Mouse (Mus musculus) stomach, postnatal 0 days (tissue): ENCODE data around the gene Ptpn13. TPM values are rescaled to one million over a fixed set of nuclear protein-coding genes. Genes with fewer than 3 reads are reported as not detected.
A peak's percentile ranks its signal among the peaks of the same experiment; 100 is the strongest.

Experiments used
- ATAC-seq: fragments of 200-750 bp; cut with Nextera tagmentation; 2 replicates; pipeline ENCODE4 v1.8.0; 2017; ENCODE audit not compliant: low FRiP score, low TSS enrichment
- DNase-seq: peaks from one replicate; pipeline ENCODE4 v3.0.0-alpha.2; 2016; ENCODE audit warnings: low spot score
- H3K27ac ChIP-seq: fragments of 300-500 bp; sonication (generic); replicated peaks from 2 replicates; pipeline ENCODE4 v1.5.1; 2014; ENCODE audit warnings: mild to moderate bottlenecking, control low read depth
- H3K27me3 ChIP-seq: fragments of 300-500 bp; sonication (generic); 2 replicates; pipeline ENCODE4 v1.6.1; 2014; ENCODE audit warnings: low read length; ENCODE audit not compliant: control insufficient read depth, insufficient read depth
- H3K36me3 ChIP-seq: fragments of 300-500 bp; sonication (generic); 2 replicates; pipeline ENCODE4 v1.6.1; 2014; ENCODE audit warnings: low read length, mixed read lengths; ENCODE audit not compliant: control insufficient read depth, insufficient read depth
- H3K4me1 ChIP-seq: fragments of 300-500 bp; sonication (generic); replicated peaks from 2 replicates; pipeline ENCODE4 v1.6.1; 2014; ENCODE audit warnings: antibody characterized with exemption; ENCODE audit not compliant: control insufficient read depth, insufficient read depth
- H3K4me2 ChIP-seq: fragments of 300-500 bp; sonication (generic); replicated peaks from 2 replicates; pipeline ENCODE4 v1.6.1; 2014; ENCODE audit warnings: low read depth, mild to moderate bottlenecking, control low read depth, moderate library complexity
- H3K4me3 ChIP-seq: fragments of 300-500 bp; sonication (generic); 2 replicates; pipeline ENCODE4 v1.5.1; 2014; ENCODE audit warnings: low read depth, low read length, control low read depth
- H3K9ac ChIP-seq: fragments of 300-500 bp; sonication (generic); 2 replicates; pipeline ENCODE4 v1.6.1; 2014; ENCODE audit warnings: mild to moderate bottlenecking, low read length, control low read depth, mixed read lengths
- H3K9me3 ChIP-seq: fragments of 300-500 bp; sonication (generic); 2 replicates; pipeline ENCODE4 v1.6.1; 2016; ENCODE audit warnings: low read length; ENCODE audit not compliant: control insufficient read depth
- CTCF ChIP-seq: IDR thresholded peaks from 2 replicates; pipeline ENCODE4 v1.5.1; 2016; ENCODE audit warnings: antibody characterized with exemption, low read depth, mild to moderate bottlenecking, moderate library complexity
- EP300 ChIP-seq: optimal IDR thresholded peaks from 2 replicates; pipeline ENCODE3; 2016; ENCODE audit warnings: antibody characterized with exemption
- WGBS: fragments of 180-500 bp; shearing (Covaris S2); extraction: QIAGEN DNeasy Blood & Tissue Kit; methylation state at CpG from one replicate; pipeline ENCODE4 v1.1.7; 2014; 5-methylcytosine and 5-hydroxymethylcytosine counted together
- polyA plus RNA-seq: library from polyadenylated mRNA; unstranded; fragments of >200 nt; fragmentation: Nextera tagmentation; extraction: Ambion mirVana; gene quantifications from 2 replicates; pipeline ENCODE4 v1.2.1, GENCODE M21; 2015

Ptpn13 gene
- polyA plus RNA-seq, 1 experiment from 2014 or later = 7.6 TPM

GRCm38 (mm10) chr5:103501076-103501475 is 76.1 kb downstream of the Ptpn13 start:
- H3K4me2 ChIP-seq = no peak overlapping the region
- H3K36me3 ChIP-seq = no peaks in the 10 kb centered on the region
- no peak overlapping the region for H3K27ac ChIP-seq
- no peak overlapping the region for H3K9ac ChIP-seq
- H3K4me3 ChIP-seq = no peak overlapping the region
- ATAC-seq = no peak
- WGBS = 90% methylated on average over 9 of the region's 9 CpGs
- TF ChIP-seq EP300 (no peak), CTCF (no peak)
- H3K4me1 ChIP-seq = peaks cover 4% of the 10 kb centered on the region; the same call in 1 of the 2 replicates
- no peak for DNase-seq
- H3K27me3 ChIP-seq = no peaks in the 10 kb centered on the region
- H3K9me3 ChIP-seq = no peaks in the 10 kb centered on the region

GRCm38 (mm10) chr5:103501839-103502238 is 76.8 kb downstream of the Ptpn13 start:
- H3K4me3 ChIP-seq = no peak overlapping the region
- H3K27me3 ChIP-seq = no peaks in the 10 kb centered on the region
- no peaks in the 10 kb centered on the region for H3K9me3 ChIP-seq
- TF ChIP-seq EP300 (no peak), CTCF (no peak)
- WGBS = 93% methylated on average over 6 of the region's 6 CpGs
- peaks cover 4% of the 10 kb centered on the region; the same call in 1 of the 2 replicates for H3K4me1 ChIP-seq
- ATAC-seq (no peak), DNase-seq (no peak)
- no peak overlapping the region for H3K27ac ChIP-seq
- no peak overlapping the region for H3K4me2 ChIP-seq
- H3K9ac ChIP-seq = no peak overlapping the region
- no peaks in the 10 kb centered on the region for H3K36me3 ChIP-seq

GRCm38 (mm10) chr5:103513162-103513561 is 88.2 kb downstream of the Ptpn13 start:
- ATAC-seq (no peak), DNase-seq (no peak)
- Histone ChIP-seq H3K4me2 (no peak overlapping the region), H3K4me1 (no peaks in the 10 kb centered on the region), H3K36me3 (no peaks in the 10 kb centered on the region), H3K4me3 (no peak overlapping the region), H3K9me3 (no peaks in the 10 kb centered on the region), H3K27ac (no peak overlapping the region), H3K27me3 (no peaks in the 10 kb centered on the region), H3K9ac (no peak overlapping the region)
- no peak for TF ChIP-seq EP300
- peak; percentile 31; the same call in 1 of the 2 replicates for TF ChIP-seq CTCF
- WGBS = 80% methylated on average over 9 of the region's 9 CpGs

- Histone ChIP-seq H3K27me3 (no peaks in the 10 kb centered on the region), H3K4me2 (no peak overlapping the region), H3K27ac (no peak overlapping the region), H3K9me3 (no peaks in the 10 kb centered on the region), H3K9ac (no peak overlapping the region), H3K4me3 (no peak overlapping the region), H3K36me3 (no peaks in the 10 kb centered on the region), H3K4me1 (no peaks in the 10 kb centered on the region)
- ATAC-seq (no peak), DNase-seq (no peak)
- TF ChIP-seq EP300 (no peak), CTCF (no peak)
- WGBS = 84% methylated on average over 7 of the region's 7 CpGs
These were observed 89.4 kb downstream of the Ptpn13 start for GRCm38 (mm10) chr5:103514441-103514840.

- Histone ChIP-seq H3K36me3 (no peaks in the 10 kb centered on the region), H3K4me3 (no peak overlapping the region), H3K4me1 (no peaks in the 10 kb centered on the region), H3K27me3 (no peaks in the 10 kb centered on the region), H3K9ac (no peak overlapping the region), H3K4me2 (no peak overlapping the region), H3K27ac (no peak overlapping the region), H3K9me3 (no peaks in the 10 kb centered on the region)
- 69% methylated on average over 4 of the region's 4 CpGs for WGBS
- TF ChIP-seq CTCF (no peak), EP300 (no peak)
- DNase-seq (no peak), ATAC-seq (no peak)
These were observed 90.9 kb downstream of the Ptpn13 start for GRCm38 (mm10) chr5:103515876-103516275.

GRCm38 (mm10) chr5:103516555-103516954 is 91.6 kb downstream of the Ptpn13 start:
- no peak overlapping the region for H3K9ac ChIP-seq
- no peak overlapping the region for H3K4me3 ChIP-seq
- TF ChIP-seq CTCF (no peak), EP300 (no peak)
- no peaks in the 10 kb centered on the region for H3K4me1 ChIP-seq
- H3K9me3 ChIP-seq = no peaks in the 10 kb centered on the region
- DNase-seq (no peak), ATAC-seq (no peak)
- no peak overlapping the region for H3K27ac ChIP-seq
- no peak overlapping the region for H3K4me2 ChIP-seq
- H3K36me3 ChIP-seq = no peaks in the 10 kb centered on the region
- H3K27me3 ChIP-seq = no peaks in the 10 kb centered on the region
